Mouse (Mus musculus): ENCODE data around the gene Cdkal1.

DNA sequence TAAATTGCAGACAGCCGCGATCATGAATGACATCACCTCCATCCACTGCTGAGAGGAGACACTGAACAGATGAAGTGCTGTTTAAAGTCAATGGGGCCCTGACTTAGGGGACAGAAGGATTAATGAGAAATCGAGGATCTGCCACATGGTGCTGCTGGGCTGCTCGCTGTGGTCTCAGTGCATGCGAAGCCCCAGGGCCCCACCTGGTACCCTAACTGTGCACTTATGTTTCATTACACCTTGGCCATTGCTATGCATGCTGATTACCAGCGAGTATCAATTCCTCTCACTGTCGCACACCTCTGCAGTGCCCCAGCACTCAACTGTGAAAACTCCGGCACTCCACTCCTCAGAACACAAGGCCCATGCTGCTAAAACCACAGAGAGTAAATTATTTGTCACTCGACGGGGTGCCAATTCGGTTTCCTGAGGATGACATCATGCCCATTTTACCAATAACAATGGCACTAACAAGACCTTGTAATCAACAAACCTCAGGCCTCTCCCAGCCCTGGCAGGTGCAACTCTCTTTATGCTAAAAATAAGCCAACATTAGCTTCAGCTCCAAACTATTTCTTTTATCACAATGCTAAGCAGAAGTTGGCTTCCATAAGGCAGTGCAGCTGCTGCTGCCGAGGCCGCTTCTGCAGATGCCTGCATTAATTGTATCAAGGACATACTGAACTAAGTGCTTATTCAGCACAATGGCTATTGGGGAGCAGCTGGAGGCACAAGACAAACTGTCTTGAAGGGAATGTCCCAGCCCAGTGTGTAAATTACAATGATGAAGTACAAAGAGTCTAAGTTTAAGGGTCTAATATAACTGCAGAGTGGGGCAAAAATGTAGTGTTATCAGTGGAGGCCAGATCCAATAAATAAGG lies 245.2 kb downstream of the Cdkal1 start:
- TF ChIP-seq CTCF (IDR thresholded peaks at IDR 0.05) = no peak
- no peak for TF ChIP-seq POLR2A (IDR thresholded peaks at IDR 0.05; ENCODE audit: insufficient read depth, low read depth, low read length)
- no peak for TF ChIP-seq EP300 (IDR thresholded peaks at IDR 0.05; ENCODE audit: insufficient read depth, low read depth, low read length)
